Mouse (Mus musculus) T-cell, adult 2 months (primary cell): Measurements from ENCODE around the gene Casq2.

Experiments used
- DNase-seq: peaks from one replicate; pipeline ENCODE4 v3.0.0; 2022; ENCODE audit warnings: low spot score

The Casq2 gene

DNA sequence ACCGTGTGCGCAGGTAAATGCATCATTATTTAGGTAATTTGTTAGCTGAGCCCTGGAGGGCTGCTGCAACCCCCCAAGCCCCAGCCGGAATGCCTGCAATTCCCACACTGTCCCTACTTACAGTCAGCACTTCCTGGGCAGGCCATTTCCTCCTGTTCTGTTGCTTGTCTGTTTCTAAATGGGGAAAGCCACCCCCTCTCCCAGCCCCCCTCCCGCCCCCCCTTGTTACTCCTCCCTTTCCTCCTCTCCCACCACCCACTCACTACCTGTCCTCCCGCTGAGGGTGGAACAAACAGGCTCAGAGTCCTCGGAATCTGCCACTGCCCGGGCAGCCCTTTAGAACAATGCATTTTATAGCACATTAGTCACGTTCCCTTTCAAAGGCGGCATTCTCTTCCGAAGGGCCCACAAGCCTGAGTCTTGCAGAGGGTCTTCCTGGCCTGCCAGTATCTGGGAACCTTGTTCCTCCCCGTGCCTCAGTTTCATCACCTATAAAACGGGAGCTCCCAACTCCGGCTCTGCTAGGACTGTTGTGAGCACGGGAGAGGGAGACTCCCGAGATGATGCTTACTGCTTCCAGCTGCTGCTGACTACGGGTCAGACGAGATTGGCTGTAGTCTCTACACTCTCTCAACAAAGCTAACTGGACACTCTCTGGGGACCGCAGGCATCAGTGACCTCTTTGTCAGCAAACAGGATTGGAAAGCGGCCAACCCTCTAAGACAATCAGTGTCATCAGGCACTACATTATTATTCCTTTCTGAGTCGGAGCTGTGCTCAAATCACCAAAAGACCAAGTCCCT is 107.5 kb downstream of the Casq2 start:
- no peak for DNase-seq

GRCm38 (mm10) chr3:102194291-102195051 is 108.3 kb downstream of the Casq2 start:
- DNase-seq: no peak

DNA sequence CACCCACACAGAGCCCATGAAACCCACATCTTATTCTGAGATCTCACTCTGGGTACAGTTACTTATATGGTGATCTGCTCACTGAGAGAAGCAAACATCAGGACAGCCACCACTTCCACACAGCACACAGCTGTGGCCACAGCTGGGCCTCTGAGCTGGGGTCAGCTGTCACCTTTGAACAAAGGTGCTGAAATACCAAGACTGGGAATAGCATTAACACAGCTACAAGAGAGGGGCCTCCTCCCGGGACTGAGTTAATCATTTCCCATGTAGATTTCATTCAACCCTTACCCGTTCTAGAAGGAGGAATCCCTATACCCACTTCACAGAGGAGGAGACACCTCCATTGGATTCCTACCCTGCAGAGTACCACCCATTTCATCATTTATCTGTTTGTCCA is 109.5 kb downstream of the Casq2 start:
- no peak for DNase-seq
